Mouse (Mus musculus) ES-Bruce4 (cell line): Measurements from ENCODE around the gene Gm7029.
"Not testable (repeated sequence)": the region's sequence is repeated elsewhere in the genome, so short reads cannot be mapped to it uniquely, and the experiment has no call there.

Experiments used
- CTCF ChIP-seq: IDR thresholded peaks from one replicate; pipeline ENCODE4 v1.8.1; 2011; ENCODE audit warnings: low read depth, low read length
- POLR2A ChIP-seq: IDR thresholded peaks from one replicate; pipeline ENCODE4 v1.8.1; 2011; ENCODE audit warnings: low read length; ENCODE audit not compliant: insufficient read depth

- not testable (repeated sequence) for TF ChIP-seq POLR2A, CTCF
Observed at GRCm38 (mm10) chr17:33887802-33888201, 14.2 kb downstream of the Gm7029 start.
